Mouse (Mus musculus): ENCODE measurements at regions not wholly inside any gene's neighbourhood (a gene's known extent, or its start where the extent isn't known, plus 50 kb on each side); places are given as distances from the start of the nearest gene placed in this dataset.

- 0 out of 2 replicates have a peak, but pooled peaks have one; percentile 6 for TF ChIP-seq CTCF (IDR thresholded peaks at IDR 0.05; ENCODE audit: extremely low read depth, insufficient read depth, low read length)
- no peak for TF ChIP-seq POLR2A (IDR thresholded peaks at IDR 0.05; ENCODE audit: extremely low read depth, insufficient read depth, low read length)
Measured at GRCm38 (mm10) chr12:44675003-44675402, 346.3 kb downstream of the Nrcam start.
